Comparison of ENCODE assay signal across 8 mouse cellular contexts in the genomic region with DNA sequence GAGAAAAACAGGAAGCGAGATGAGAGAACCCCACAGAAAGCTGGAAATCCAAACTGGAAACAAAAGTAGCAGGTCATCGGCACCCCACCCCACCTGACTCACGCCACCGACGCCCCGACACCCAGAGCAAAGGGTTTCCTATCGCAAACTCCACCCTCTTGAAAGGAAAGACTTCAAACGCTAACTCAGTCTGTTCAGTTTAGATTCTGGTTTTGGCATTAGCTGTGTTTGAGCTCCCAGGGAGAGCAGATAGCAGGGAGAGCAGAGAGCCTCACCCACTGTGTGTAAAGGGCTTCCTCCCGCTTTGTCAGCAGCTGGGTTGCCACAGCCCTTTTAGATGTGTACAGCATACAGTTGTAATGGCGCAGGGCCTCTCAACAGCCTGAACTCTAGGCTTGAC. TPM values are rescaled to one million over a fixed set of nuclear protein-coding genes. Genes with fewer than 3 reads are reported as not detected.
DNase-seq lines count a peak whose midpoint lies in the region; ATAC-seq and TF ChIP-seq lines count a peak whose summit lies in the region.

No protein-coding gene starts in this region.

- H3K36me3 ChIP-seq in limb, embryonic 15.5 days, result no peaks in the 10 kb centered on the region
- H3K36me3 ChIP-seq in limb, embryonic 10.5 days, result no peaks in the 10 kb centered on the region
- no peaks in the 10 kb centered on the region for H3K36me3 ChIP-seq in stomach, postnatal 0 days (ENCODE audit: control insufficient read depth, insufficient read depth, low read length)

- 45% methylated on average over 10 of the region's 10 CpGs for WGBS in limb, embryonic 15.5 days
- 65% methylated on average over 10 of the region's 10 CpGs for WGBS in limb, embryonic 10.5 days
- WGBS in stomach, postnatal 0 days, result 32% methylated on average over 10 of the region's 10 CpGs

- TF ChIP-seq CTCF in stomach, postnatal 0 days (IDR thresholded peaks at IDR 0.05; ENCODE audit: low read depth), result no peak

- no peak for DNase-seq in limb, embryonic 10.5 days (ENCODE audit: low spot score)
- peak; percentile 46 for DNase-seq in c-Kit-negative CD71-positive TER-119-positive erythroid progenitor cells, embryonic 14.5 days (ENCODE audit: low read depth, low spot score)
- DNase-seq in stomach, postnatal 0 days (ENCODE audit: low spot score), result peak; percentile 81
- no peak for DNase-seq in urinary bladder, postnatal 4 days (ENCODE audit: low spot score in 2 of 2)
- no peak for DNase-seq in gastrocnemius, postnatal 10 days
- no peak for DNase-seq in kidney, postnatal 36 days

- no peak overlapping the region for H3K4me3 ChIP-seq in limb, embryonic 15.5 days
- no peak overlapping the region for H3K4me3 ChIP-seq in limb, embryonic 10.5 days
- no peak overlapping the region for H3K4me3 ChIP-seq in stomach, postnatal 0 days (ENCODE audit: low read depth, low read length)

- ATAC-seq in limb, embryonic 15.5 days (ENCODE audit: insufficient number of reproducible peaks, low FRiP score, low TSS enrichment, low read depth), result no peak
- peak; percentile 47 to 58 for ATAC-seq in hematopoietic stem cell, adult 5-6 weeks (replicated peaks in 1 of 2; ENCODE audit: insufficient read depth in 1 of 2, low FRiP score in 2 of 2, low TSS enrichment in 1 of 2, low read depth in 1 of 2, poor library complexity in 2 of 2, severe bottlenecking in 2 of 2)
- peak; percentile 93 for ATAC-seq in stomach, postnatal 0 days (ENCODE audit: low FRiP score, low TSS enrichment)

- H3K9me3 ChIP-seq in limb, embryonic 15.5 days, result no peaks in the 10 kb centered on the region
- H3K9me3 ChIP-seq in limb, embryonic 10.5 days (replicated peaks), result no peaks in the 10 kb centered on the region
- no peaks in the 10 kb centered on the region for H3K9me3 ChIP-seq in stomach, postnatal 0 days (ENCODE audit: control insufficient read depth, low read length)

- H3K9ac ChIP-seq in limb, embryonic 15.5 days, result no peak overlapping the region
- H3K9ac ChIP-seq in stomach, postnatal 0 days (ENCODE audit: low read length), result no peak overlapping the region

- no peaks in the 10 kb centered on the region for H3K27me3 ChIP-seq in limb, embryonic 15.5 days
- H3K27me3 ChIP-seq in limb, embryonic 10.5 days (ENCODE audit: low read depth, poor library complexity, severe bottlenecking), result no peaks in the 10 kb centered on the region
- no peaks in the 10 kb centered on the region for H3K27me3 ChIP-seq in stomach, postnatal 0 days (ENCODE audit: control insufficient read depth, insufficient read depth, low read length)

- TF ChIP-seq EP300 in stomach, postnatal 0 days (optimal IDR thresholded peaks at IDR 0.05), result no peak

- peak overlapping the region; percentile 43; the same call in 1 of the 2 replicates for H3K27ac ChIP-seq in limb, embryonic 15.5 days
- H3K27ac ChIP-seq in limb, embryonic 10.5 days, result no peak overlapping the region
- H3K27ac ChIP-seq in stomach, postnatal 0 days (replicated peaks), result peak overlapping the region; percentile 74

- peaks cover 11% of the 10 kb centered on the region for H3K4me1 ChIP-seq in limb, embryonic 15.5 days
- peaks cover 32% of the 10 kb centered on the region for H3K4me1 ChIP-seq in limb, embryonic 10.5 days
- peaks cover 2% of the 10 kb centered on the region; the same call in 1 of the 2 replicates for H3K4me1 ChIP-seq in stomach, postnatal 0 days (replicated peaks; ENCODE audit: control insufficient read depth, insufficient read depth)

- no peak overlapping the region for H3K4me2 ChIP-seq in limb, embryonic 15.5 days
- H3K4me2 ChIP-seq in stomach, postnatal 0 days (replicated peaks; ENCODE audit: low read depth), result peak overlapping the region; percentile 32; the same call in 1 of the 2 replicates

RNA-seq across cellular contexts. Expression of a gene that starts 6.0 kb away (rescaled TPM):
- polyA plus RNA-seq in limb, embryonic 15.5 days (2015; fragmentation: Nextera tagmentation; extraction: Ambion mirVana), result 15.9 and 24.5 TPM in 2 replicates
- polyA plus RNA-seq in limb, embryonic 10.5 days (2016; fragmentation: Nextera tagmentation; extraction: Ambion mirVana), result 2.1 and 4.4 TPM in 2 replicates
- 4.9 and 5.6 TPM in 2 replicates for total RNA-seq in hematopoietic stem cell, adult 5-6 weeks (2017)
- polyA plus RNA-seq in stomach, postnatal 0 days (2015; fragmentation: Nextera tagmentation; extraction: Ambion mirVana), result 5.6 and 6.7 TPM in 2 replicates
- 10 to 100 TPM; 65.1 to 71.3 TPM for total RNA-seq in gastrocnemius, postnatal 10 days (2021)

Comparison
In these comparisons a context has a peak if more than half of its experiments do, and no peak if none do; other contexts are left out.
1. DNase-seq: peak in c-Kit-negative CD71-positive TER-119-positive erythroid progenitor cells, embryonic 14.5 days (single experiment) and stomach, postnatal 0 days (single experiment); none in limb, embryonic 10.5 days (single experiment), urinary bladder, postnatal 4 days (0 of 2), gastrocnemius, postnatal 10 days (single experiment) and kidney, postnatal 36 days (0 of 2).